Mouse (Mus musculus) neural tube, embryonic 12.5 days (tissue): Measurements from ENCODE around the gene Ankrd36. TPM values are rescaled to one million over a fixed set of nuclear protein-coding genes. Genes with fewer than 3 reads are reported as not detected.
"Not testable (repeated sequence)": the region's sequence is repeated elsewhere in the genome, so short reads cannot be mapped to it uniquely, and the experiment has no call there.

ENCODE experiments used
- ATAC-seq: fragments of 200-750 bp; cut with Nextera tagmentation; 2 replicates; pipeline ENCODE4 v1.8.0; 2017; ENCODE audit warnings: low read depth, mild to moderate bottlenecking, moderate TSS enrichment, moderate library complexity; ENCODE audit not compliant: low FRiP score
- H3K27ac ChIP-seq: fragments of 300-500 bp; sonication (generic); 2 replicates; pipeline ENCODE4 v1.5.1; 2016
- H3K27me3 ChIP-seq: fragments of 300-500 bp; sonication (generic); replicated peaks from 2 replicates; pipeline ENCODE4 v1.6.1; 2016; ENCODE audit warnings: mild to moderate bottlenecking
- H3K36me3 ChIP-seq: fragments of 300-500 bp; sonication (generic); 2 replicates; pipeline ENCODE4 v1.6.1; 2016; ENCODE audit warnings: mild to moderate bottlenecking
- H3K4me1 ChIP-seq: fragments of 300-500 bp; sonication (generic); 2 replicates; pipeline ENCODE4 v1.6.1; 2016
- H3K4me2 ChIP-seq: fragments of 300-500 bp; sonication (generic); replicated peaks from 2 replicates; pipeline ENCODE4 v1.6.1; 2016; ENCODE audit warnings: mild to moderate bottlenecking
- H3K4me3 ChIP-seq: fragments of 300-500 bp; sonication (generic); 2 replicates; pipeline ENCODE4 v1.5.1; 2016
- H3K9ac ChIP-seq: fragments of 300-500 bp; sonication (generic); 2 replicates; pipeline ENCODE4 v1.6.1; 2016; ENCODE audit warnings: mild to moderate bottlenecking
- H3K9me3 ChIP-seq: fragments of 300-500 bp; sonication (generic); 2 replicates; pipeline ENCODE4 v1.6.1; 2016; ENCODE audit warnings: mild to moderate bottlenecking
- WGBS: fragments of 180-500 bp; shearing (Covaris S2); methylation state at CpG from one replicate; pipeline ENCODE4 v1.1.7; 2016; 5-methylcytosine and 5-hydroxymethylcytosine counted together
- polyA plus RNA-seq: library from polyadenylated mRNA; unstranded; fragments of >200 nt; fragmentation: Nextera tagmentation; extraction: Ambion mirVana; gene quantifications from 2 replicates; pipeline ENCODE4 v1.2.1, GENCODE M21; 2016

The Ankrd36 gene
- polyA plus RNA-seq, 1 experiment from 2014 or later: not detected

DNA sequence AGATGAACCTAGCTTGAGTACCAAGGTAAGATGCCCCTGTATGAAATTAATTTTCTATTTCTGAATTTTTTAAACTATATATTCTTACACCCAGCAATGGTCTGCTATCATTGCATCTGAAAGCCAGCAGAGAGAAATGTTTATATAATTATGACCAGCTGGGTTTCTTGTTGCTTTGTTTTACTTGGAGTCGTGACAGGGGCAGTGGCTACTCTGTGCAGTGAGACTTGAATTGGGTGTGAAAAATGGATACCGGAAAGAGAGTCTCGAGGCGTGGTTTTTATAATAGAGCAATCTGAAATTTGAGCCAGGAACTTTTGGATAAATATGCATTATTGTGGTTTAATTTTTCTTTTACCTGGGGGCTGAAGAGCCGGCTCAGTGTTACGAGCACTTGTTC lies 27.3 kb downstream of the Ankrd36 start:
- Histone ChIP-seq H3K36me3 (no peaks in the 10 kb centered on the region), H3K9ac (no peak overlapping the region), H3K4me1 (no peaks in the 10 kb centered on the region), H3K27ac (no peak overlapping the region), H3K4me3 (no peak overlapping the region), H3K9me3 (no peaks in the 10 kb centered on the region), H3K27me3 (no peaks in the 10 kb centered on the region), H3K4me2 (no peak overlapping the region)
- 89% methylated on average over 6 of the region's 6 CpGs for WGBS
- no peak for ATAC-seq

DNA sequence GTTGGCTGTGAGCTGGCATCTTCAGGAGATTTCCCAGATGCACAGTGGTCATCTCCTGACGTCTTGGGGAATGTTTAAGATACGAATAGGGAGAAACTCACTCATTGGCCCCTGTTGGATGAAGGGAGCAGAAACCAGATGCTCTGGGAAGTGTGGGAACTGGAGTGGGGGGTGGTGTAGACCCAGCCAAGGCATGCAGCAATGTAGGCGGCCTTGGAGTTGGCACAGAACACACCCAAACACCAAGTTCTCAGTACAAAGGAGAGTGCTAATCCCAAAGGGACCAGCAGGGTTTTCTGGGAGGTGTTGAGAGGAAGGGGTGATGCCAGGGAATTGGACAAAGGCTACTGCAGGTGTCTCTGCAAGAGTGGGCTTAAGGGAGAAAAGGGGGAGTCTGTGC lies 35.9 kb downstream of the Ankrd36 start:
- Histone ChIP-seq H3K36me3 (no peaks in the 10 kb centered on the region), H3K9me3 (0 out of 2 replicates have a peak, but pooled peaks cover under 1% of the 10 kb centered on the region), H3K4me3 (no peak overlapping the region), H3K9ac (no peak overlapping the region), H3K4me1 (no peaks in the 10 kb centered on the region), H3K27me3 (no peaks in the 10 kb centered on the region), H3K4me2 (no peak overlapping the region), H3K27ac (no peak overlapping the region)
- WGBS: 86% methylated on average over 3 of the region's 3 CpGs
- ATAC-seq: no peak

DNA sequence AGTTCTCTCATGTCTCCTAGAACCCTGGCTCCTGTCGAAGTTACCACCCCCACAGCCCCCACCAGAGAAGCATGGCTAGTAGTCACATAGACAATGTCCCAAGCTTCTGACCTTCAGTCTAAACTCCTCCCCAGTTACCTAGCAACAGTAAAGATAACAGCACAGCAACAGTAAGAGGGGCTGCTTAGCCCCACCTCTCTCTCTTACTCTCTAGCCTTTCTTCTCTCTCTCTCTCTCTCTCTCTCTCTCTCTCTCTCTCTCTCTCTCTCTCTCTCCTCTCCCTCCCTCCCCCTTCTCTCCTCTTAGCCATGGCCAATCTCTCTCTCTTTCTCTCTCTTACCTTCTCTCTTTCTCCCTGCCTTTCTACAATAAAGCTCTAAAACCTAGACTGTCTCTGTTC lies 42.4 kb downstream of the Ankrd36 start:
- not testable (repeated sequence) for H3K9ac ChIP-seq, H3K9me3 ChIP-seq, ATAC-seq, H3K4me2 ChIP-seq, H3K27me3 ChIP-seq, H3K4me1 ChIP-seq, H3K27ac ChIP-seq, H3K4me3 ChIP-seq, H3K36me3 ChIP-seq
- 53% methylated on average over 1 of the region's 1 CpGs for WGBS

DNA sequence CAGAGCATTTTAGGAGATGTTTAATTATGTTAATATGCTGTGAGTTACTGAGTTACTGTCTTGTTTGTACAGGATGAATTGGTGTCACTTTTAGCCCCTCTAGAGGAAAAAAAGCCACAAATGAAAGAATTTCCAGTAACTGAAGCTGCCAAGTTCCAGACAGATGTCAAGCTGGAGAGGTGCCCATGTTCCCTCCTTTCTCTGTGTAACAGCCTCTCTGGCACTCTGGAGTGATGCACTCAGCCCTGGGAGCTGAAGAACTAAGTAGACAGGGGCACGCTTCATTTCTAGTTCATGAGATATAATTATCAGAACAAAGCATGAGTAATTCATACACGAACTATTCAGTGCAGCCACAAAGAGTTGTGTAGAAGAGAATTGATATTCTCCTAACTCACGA lies 45.0 kb downstream of the Ankrd36 start:
- Histone ChIP-seq H3K4me1 (no peaks in the 10 kb centered on the region), H3K27me3 (no peaks in the 10 kb centered on the region), H3K9me3 (0 out of 2 replicates have a peak, but pooled peaks cover 8% of the 10 kb centered on the region), H3K9ac (no peak overlapping the region), H3K4me2 (no peak overlapping the region), H3K27ac (no peak overlapping the region), H3K36me3 (no peaks in the 10 kb centered on the region), H3K4me3 (no peak overlapping the region)
- no peak for ATAC-seq
- 87% methylated on average over 3 of the region's 3 CpGs for WGBS

DNA sequence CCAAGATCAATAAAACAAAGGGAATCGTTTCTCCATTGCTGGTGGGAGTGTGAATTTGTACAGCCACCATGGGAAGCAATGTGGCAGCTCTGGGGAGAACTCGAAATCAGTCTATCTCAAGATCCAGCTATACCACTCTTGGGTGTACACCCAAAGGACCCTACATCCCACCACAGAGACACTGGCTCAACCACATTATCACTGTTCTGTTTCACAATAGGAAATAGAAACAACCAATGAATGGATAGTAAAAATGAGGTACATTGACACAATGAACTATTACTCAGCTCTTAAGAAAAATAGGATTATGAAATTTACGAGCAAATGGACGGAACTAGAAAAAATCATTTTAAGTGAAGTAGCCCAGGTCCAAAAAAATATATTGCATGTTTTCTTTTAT lies 55.6 kb downstream of the Ankrd36 start:
- Histone ChIP-seq H3K4me2 (no peak overlapping the region), H3K9me3 (no peaks in the 10 kb centered on the region), H3K9ac (no peak overlapping the region), H3K27me3 (no peaks in the 10 kb centered on the region), H3K4me3 (no peak overlapping the region), H3K27ac (no peak overlapping the region), H3K36me3 (no peaks in the 10 kb centered on the region), H3K4me1 (no peaks in the 10 kb centered on the region)
- ATAC-seq: no peak
- WGBS: 83% methylated on average over 4 of the region's 4 CpGs

DNA sequence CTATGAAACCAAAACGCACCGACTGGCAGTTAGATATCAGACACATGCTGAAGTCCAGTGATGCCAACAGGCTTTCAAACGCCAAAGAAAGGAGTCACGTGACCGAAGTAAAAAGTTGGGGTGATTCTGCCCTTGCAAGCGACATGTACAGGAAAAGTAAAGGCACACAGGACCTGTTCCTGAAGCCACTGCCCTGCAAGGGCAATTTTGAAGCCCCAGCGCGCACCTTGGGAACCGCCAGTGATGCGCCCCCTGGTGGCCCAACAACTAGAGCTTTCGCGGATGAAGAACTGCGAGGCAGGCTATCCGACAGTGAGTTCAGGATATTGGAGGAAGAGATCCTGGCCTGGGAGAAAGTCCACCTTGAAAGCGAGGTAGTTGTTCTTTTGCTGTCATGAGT lies 59.5 kb downstream of the Ankrd36 start:
- no peaks in the 10 kb centered on the region for H3K4me1 ChIP-seq
- no peak for ATAC-seq
- no peaks in the 10 kb centered on the region for H3K36me3 ChIP-seq
- no peak overlapping the region for H3K9ac ChIP-seq
- H3K9me3 ChIP-seq: no peaks in the 10 kb centered on the region
- H3K4me2 ChIP-seq: no peak overlapping the region
- no peak overlapping the region for H3K27ac ChIP-seq
- WGBS: 23% methylated on average over 15 of the region's 15 CpGs
- H3K4me3 ChIP-seq: no peak overlapping the region
- H3K27me3 ChIP-seq: no peaks in the 10 kb centered on the region

DNA sequence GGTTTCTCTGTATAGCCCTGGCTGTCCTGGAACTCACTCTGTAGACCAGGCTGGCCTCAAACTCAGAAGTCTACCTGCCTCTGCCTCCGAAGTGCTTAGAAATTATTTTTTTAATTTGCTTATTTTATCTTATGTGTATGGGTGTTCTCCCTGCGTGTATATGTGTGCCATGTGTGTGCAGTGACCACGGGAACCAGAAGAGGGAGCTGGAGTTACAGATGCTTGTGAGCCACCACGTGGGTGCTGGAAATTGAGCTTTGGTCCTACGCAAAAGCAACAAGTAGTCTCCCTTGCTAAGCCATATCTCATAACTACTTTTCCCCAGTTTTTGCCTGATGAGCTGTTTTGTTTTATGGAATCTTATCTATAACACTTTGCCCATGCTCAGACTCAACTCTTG lies 73.6 kb downstream of the Ankrd36 start:
- H3K4me2 ChIP-seq: no peak overlapping the region
- H3K27me3 ChIP-seq: no peaks in the 10 kb centered on the region
- H3K27ac ChIP-seq: no peak overlapping the region
- H3K9me3 ChIP-seq: 0 out of 2 replicates have a peak, but pooled peaks cover 3% of the 10 kb centered on the region
- no peak overlapping the region for H3K9ac ChIP-seq
- no peaks in the 10 kb centered on the region for H3K36me3 ChIP-seq
- 86% methylated on average over 5 of the region's 5 CpGs for WGBS
- H3K4me1 ChIP-seq: no peaks in the 10 kb centered on the region
- H3K4me3 ChIP-seq: no peak overlapping the region
- ATAC-seq: no peak

DNA sequence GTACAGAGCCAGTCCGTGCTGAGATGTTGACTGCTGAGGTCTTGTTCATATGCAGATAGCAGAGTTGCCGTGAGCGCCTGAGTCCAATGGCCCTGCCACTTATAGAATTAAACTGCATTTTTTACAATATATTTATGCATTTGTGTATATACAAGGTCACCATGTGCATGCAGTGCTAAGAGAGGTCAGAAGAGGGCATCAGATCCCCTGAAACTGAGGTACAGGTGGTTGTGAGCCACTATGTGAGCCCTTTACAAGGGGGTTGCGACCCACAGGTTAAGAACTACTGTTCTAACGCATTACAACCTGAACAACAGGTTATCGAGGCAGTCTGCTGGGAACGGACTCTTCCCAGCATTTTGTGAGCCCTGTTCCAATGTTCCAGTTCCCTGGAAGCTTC lies 80.8 kb downstream of the Ankrd36 start:
- Histone ChIP-seq H3K27me3 (no peaks in the 10 kb centered on the region), H3K36me3 (no peaks in the 10 kb centered on the region), H3K4me2 (no peak overlapping the region), H3K9ac (no peak overlapping the region), H3K27ac (no peak overlapping the region), H3K4me1 (no peaks in the 10 kb centered on the region), H3K4me3 (no peak overlapping the region), H3K9me3 (no peaks in the 10 kb centered on the region)
- WGBS: 65% methylated on average over 7 of the region's 7 CpGs
- no peak for ATAC-seq

DNA sequence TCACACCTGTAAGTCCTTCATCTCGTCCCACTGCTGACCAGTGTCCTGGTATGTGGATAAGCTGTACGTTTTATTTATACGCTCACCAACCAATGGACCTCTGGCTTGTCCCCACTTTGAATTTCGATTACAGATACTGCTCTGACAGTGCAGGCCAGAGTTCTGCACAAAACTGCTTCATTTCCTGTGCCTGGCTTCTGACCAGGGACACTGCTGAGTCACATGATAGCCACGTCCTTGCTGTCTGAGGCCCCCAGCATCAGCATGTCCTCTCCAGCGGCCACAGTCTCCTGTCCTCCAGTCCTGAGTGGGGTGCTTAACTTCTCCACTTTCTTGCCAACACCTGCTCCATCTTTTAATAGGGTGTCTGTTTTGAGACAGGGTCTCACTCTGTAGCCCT lies 113.1 kb downstream of the Ankrd36 start:
- WGBS: 81% methylated on average over 6 of the region's 6 CpGs
- ATAC-seq: no peak
- no peaks in the 10 kb centered on the region; the same call in 1 of the 2 replicates for H3K27me3 ChIP-seq
- no peak overlapping the region for H3K4me2 ChIP-seq
- H3K27ac ChIP-seq: no peak overlapping the region
- no peak overlapping the region for H3K4me3 ChIP-seq
- H3K36me3 ChIP-seq: no peaks in the 10 kb centered on the region
- no peak overlapping the region for H3K9ac ChIP-seq
- H3K9me3 ChIP-seq: no peaks in the 10 kb centered on the region
- no peaks in the 10 kb centered on the region for H3K4me1 ChIP-seq

DNA sequence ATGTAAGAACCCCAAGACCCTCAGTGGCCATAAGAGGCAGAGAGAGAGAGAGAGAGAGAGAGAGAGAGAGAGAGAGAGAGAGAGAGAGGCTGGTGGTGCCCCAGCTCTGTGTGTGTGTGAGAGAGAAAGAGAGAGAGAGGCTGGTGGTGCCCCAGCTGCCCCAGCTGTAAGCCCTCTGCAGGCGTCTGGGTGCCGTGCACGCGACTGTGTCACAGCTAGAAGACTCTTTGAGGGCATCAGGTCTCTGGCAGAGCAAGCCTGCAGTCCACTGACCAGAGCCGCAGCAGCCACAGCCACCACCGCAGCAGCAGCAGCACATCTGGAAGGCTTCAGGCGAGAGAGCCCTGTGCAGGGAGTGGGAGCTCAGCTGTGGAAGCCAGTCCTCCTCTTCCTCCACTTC lies 114.8 kb downstream of the Ankrd36 start:
- no peak overlapping the region for H3K4me3 ChIP-seq
- no peaks in the 10 kb centered on the region for H3K4me1 ChIP-seq
- no peak for ATAC-seq
- no peaks in the 10 kb centered on the region for H3K36me3 ChIP-seq
- no peaks in the 10 kb centered on the region; the same call in 1 of the 2 replicates for H3K27me3 ChIP-seq
- no peak overlapping the region for H3K4me2 ChIP-seq
- no peak overlapping the region for H3K9ac ChIP-seq
- 37% methylated on average over 7 of the region's 7 CpGs for WGBS
- H3K27ac ChIP-seq: no peak overlapping the region
- no peaks in the 10 kb centered on the region for H3K9me3 ChIP-seq

DNA sequence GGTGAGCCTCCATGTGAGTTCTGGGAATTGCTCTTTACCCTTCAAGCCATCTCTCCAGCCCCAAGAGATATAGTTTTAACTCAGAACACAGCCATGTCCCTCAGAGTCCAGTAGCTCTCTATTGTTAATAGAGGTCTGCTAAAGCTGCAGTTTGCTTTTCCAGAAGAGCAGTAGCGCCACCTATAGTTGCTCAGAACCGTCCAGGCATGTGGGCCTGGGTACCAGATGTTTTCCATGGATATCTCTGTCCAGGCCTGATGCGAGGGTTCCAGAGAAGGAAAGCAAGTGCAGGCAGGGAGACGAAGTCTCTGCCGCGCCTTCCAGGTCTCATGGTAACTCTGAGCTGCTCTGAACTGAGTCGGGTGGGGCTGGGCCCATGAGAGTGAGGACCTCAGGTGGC lies 122.3 kb downstream of the Ankrd36 start:
- Histone ChIP-seq H3K4me2 (no peak overlapping the region), H3K27ac (no peak overlapping the region), H3K9me3 (no peaks in the 10 kb centered on the region; the same call in 1 of the 2 replicates), H3K4me3 (no peak overlapping the region), H3K27me3 (no peaks in the 10 kb centered on the region), H3K9ac (no peak overlapping the region), H3K36me3 (no peaks in the 10 kb centered on the region), H3K4me1 (no peaks in the 10 kb centered on the region)
- no peak for ATAC-seq
- 38% methylated on average over 7 of the region's 7 CpGs for WGBS

DNA sequence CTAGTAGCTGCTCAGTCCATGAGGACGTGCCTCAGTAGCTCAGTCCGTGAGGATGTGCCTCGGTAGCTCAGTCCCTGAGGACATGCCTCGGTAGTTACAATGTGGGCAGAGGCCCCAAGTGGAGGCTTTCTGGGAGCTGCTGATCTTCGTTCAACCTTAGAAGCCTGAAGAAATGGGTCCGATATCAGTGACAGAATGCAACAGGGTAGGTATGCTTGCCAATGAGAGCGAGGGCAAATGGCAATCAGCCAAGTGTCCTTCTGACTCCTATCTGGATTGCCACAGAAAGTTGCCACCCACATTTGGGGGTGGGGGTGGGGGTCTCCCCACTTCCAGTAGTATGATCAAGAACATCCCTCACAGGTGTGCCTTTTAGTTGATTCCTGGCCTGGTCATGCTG lies 131.3 kb downstream of the Ankrd36 start:
- H3K9me3 ChIP-seq: no peaks in the 10 kb centered on the region
- H3K27ac ChIP-seq: no peak overlapping the region
- H3K4me1 ChIP-seq: peaks cover 3% of the 10 kb centered on the region; the same call in 1 of the 2 replicates
- H3K4me3 ChIP-seq: no peak overlapping the region
- H3K36me3 ChIP-seq: peaks cover 20% of the 10 kb centered on the region
- no peak overlapping the region for H3K9ac ChIP-seq
- ATAC-seq: no peak
- H3K27me3 ChIP-seq: no peaks in the 10 kb centered on the region
- 90% methylated on average over 7 of the region's 7 CpGs for WGBS
- H3K4me2 ChIP-seq: no peak overlapping the region

DNA sequence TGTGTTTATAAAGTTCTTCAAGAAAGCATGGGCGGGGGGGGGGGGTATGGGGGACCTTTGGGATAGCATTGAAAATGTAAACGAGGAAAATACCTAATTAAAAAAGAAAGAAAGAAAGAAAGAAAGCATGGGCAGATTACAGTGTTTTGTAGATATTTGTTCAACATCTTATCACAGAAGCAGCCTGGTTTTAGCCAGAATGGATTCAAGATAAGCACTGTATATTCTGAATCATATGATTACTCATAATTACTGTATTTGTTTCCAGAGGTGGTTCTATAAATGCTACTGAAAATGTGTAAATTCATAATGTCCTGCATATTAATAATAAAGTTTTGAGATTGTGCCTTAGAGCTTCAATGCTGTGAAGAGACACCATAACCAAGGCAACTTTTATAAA lies 131.8 kb downstream of the Ankrd36 start:
- no peak for ATAC-seq

More for the DNA sequence above, 131.8 kb downstream of the Ankrd36 start:
- no peak overlapping the region for H3K27ac ChIP-seq
- H3K4me2 ChIP-seq: no peak overlapping the region
- no peak overlapping the region for H3K4me3 ChIP-seq
- H3K4me1 ChIP-seq: peaks cover 8% of the 10 kb centered on the region
- H3K9me3 ChIP-seq: no peaks in the 10 kb centered on the region
- H3K27me3 ChIP-seq: no peaks in the 10 kb centered on the region
- H3K36me3 ChIP-seq: peaks cover 20% of the 10 kb centered on the region
- WGBS: 68% methylated on average over 2 of the region's 2 CpGs
- H3K9ac ChIP-seq: no peak overlapping the region
